Mouse (Mus musculus) naive thymus-derived CD4-positive, alpha-beta T cell, adult 2 months (primary cell): ENCODE data around the gene Lsamp.
"Not testable (repeated sequence)": the region's sequence is repeated elsewhere in the genome, so short reads cannot be mapped to it uniquely, and the experiment has no call there.

ENCODE experiments used
- DNase-seq: peaks from one replicate; pipeline ENCODE4 v3.0.0-alpha.2; 2011; ENCODE audit warnings: low read depth

Lsamp gene

DNA sequence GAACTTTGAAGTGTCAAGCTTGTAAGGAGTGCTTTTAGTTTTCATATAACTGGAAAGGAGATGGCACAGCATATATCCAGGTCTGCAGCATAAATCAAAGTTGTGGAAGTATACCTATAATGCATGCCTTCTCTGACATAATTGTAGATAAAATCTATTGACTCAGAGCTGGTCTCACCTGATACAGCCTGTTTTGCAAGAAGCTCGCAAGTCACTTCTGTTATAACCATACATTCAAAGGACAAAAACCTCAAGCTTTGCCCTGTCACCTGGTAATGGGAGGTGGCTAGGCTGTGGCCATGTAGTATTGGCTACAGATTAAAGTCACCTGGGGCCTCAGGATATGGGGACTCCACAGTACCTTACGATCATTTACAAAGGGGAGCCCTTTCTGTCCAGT lies 507.4 kb downstream of the Lsamp start:
- no peak for DNase-seq

DNA sequence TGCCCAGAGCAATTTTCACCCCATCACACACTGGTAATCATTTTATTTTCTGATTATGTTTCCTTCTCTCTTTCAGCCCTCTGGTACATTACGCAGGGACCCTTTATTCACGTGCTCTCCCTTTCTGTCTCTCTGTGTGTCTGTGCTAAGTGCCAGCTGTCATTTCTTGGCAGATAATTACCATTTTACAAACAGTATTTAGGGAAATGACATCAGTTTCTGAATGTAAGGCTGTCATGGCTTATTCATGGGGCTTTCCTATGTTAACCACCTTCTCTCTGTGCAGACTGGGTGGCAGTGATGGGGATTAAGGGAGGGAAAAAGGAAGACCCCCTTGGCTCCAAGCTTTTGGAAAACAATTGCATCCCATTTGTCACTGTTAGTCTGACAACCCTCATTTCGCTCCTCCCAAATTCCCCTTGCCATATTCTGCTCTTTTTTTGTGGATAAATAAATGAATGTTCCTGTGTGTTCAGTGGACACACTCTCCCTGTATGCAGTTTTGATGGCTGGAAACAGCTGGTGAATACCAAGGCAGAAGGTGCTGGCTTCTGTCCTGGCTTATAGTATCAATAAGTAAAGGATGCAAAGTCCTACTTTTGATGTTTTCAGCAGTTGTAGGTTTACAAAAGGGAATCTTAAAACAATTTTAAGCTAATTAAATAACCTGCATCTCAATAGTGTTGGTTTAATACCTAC lies 520.2 kb downstream of the Lsamp start:
- no peak for DNase-seq

DNA sequence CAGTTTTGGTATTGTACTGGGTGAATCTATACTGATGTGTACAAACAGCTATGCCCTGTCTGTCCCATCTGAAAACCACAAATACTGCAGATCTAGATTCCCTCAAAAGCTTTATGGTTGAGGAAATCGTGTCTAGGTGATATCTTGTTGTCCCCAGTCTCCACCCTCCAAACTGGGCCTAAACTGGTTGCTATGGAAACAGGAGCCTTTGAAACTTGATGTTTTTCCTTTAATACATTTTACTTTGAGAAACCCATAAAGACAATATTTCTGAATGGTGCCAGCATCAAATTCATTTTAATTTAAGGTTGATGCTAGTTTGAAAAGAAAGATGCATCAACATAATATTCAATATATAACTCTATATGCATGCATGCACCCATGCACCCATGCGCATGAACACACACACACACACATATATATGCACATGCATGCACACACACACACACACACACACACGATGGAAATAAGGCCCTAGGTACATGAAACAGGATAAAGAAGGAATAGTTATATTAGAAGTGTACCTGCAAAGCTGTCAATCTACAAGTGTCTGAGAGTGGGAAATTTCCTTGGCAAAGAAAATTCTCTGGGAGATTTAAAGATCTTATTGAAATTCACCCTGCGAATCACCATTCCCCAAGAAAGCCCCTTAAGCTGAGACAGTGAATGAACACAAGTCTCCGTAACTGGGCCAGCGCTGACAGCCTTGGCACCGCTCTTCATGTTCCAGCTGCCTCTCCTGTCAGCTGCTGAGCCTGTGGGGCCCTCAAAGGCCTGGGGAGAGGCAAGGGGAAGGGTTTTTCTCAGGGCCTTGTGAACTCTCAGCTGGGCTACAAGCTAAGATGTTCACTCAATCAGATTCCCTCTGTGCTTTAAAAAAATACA lies 525.2 kb downstream of the Lsamp start:
- no peak for DNase-seq

DNA sequence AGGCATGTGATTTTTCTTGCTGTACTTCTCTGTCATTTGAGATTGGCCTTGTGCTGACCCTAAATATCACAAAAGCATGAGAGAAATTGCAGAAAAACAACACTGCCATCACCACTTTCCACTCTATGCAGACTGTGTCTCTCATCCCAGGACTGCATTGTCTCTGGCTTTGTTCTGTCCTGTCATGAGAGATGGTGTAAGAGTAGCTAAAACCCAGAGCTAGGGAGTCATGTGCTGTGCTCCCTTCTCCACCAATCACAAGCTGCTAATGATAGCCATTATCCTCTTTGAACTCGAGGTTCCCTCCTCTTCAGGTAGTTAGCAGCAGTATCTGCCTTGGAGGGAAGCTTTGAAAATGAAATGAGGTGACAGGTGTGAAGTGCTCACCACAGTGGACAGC lies 552.6 kb downstream of the Lsamp start:
- no peak for DNase-seq

DNA sequence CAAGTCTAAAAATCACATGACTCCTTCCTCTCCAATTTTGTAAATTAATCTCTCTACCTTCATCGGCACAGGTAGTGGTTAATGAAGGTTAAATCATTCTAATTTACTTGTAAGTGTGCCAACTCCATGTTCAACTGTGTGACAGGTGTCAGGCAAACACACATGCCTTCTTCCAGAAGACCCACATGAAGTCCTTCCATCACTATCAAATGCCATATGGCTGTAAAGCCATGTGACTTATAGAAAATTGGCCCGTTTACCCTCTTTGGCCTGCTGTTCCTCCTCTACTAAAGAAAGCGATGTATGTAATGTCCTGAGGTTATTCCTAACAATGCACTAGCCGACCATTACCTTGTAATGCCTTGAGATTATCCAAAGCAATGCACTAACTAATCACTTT lies 565.5 kb downstream of the Lsamp start:
- DNase-seq, result no peak

DNA sequence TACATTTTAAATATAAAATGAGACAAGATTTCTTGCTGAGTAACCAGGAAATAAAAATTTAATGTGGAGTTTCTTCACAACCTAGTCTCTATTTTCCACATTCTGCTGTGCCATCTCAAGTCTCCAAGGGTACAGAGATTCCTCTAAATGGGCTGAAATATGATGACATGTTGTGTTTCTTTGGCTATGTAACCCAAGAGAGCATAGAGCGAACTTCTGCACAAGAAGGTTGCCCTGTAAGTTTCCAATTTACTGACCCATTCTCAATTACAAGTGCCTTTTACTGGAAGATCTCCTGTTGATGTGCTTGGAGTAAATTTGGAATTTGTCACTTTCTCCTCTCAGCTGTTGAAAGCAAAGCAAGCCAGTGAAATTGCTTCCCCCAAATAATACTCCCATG lies 571.4 kb downstream of the Lsamp start:
- no peak for DNase-seq

DNA sequence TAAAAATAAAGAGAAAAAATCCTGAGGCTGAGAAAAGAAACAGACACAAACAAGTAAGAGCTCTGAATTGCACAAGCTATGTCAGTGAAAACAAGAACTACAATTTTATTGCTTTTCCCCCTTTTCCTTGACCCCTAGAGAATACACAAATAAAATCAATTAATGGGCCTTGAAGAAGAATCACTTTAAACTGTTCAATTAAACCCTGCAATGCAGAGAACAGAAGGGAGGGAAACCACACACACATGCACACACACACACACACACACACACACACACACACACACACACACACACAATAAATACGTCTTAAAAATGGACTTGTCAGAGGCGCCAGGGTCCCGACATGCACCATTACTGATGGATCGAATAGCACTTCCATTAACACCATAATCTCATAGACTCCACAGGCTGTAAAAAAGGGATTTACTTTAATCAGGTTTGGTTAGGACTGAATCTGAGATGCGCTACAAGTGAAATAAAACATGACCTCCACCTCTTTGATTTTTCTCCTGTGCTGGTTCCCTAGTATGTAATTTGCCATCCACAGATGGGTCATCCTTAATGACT lies 573.6 kb downstream of the Lsamp start:
- DNase-seq, result no peak

DNA sequence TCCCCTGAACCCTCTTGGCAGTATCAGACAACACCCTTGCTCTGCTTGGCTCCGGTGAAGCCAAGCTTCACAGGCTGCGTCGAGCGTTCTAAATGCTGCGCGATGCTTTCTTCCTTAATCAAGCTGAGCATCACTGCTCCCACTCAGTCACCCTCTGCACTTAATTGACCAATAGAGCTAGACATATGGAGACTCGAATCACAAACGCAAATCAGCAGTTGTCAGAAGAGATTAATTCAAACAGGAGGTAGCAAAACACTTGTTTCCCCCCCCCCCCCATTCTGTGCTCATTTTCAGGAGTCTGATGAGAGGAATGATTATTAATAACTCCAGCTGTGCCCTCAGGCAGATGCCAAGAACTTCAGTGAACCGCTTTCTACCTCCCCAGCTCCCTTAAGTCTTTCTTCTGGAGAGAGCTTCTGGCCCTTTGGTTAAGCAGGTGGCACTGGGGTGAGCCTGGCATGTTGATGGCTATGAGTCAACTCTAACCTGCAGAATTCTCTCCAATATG lies 583.3 kb downstream of the Lsamp start:
- DNase-seq, result no peak

DNA sequence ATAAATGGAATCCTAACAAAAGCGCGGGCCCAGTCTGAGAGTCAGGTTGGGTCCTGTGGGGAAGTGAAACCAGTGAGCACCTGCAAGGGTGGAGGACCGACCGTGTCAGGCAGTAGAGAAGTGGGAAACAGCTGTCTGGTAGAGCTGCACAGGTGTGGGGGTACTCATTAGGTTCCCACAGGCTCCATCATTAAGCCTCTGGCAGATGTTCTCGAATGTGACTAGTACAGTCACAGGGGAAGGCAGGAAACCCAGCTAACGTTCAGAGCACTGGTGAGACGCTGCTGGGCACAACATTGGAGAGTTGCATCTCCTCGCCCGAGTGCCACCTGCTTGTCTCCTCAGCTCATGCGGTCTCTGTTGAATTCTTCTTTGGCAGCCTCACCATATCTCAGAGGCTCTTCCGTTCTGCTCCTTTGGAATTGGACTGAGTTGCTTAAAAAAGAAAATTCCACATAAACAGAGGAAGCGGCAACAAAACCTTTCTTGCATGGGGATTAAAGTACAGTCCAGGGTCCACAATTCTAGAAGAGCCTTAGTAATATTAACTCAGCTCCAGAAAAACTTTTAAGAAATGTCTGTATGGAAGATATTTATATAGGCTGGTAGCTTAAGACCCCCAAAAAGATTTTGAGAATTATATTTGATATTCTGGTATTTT lies 588.1 kb downstream of the Lsamp start:
- no peak for DNase-seq

DNA sequence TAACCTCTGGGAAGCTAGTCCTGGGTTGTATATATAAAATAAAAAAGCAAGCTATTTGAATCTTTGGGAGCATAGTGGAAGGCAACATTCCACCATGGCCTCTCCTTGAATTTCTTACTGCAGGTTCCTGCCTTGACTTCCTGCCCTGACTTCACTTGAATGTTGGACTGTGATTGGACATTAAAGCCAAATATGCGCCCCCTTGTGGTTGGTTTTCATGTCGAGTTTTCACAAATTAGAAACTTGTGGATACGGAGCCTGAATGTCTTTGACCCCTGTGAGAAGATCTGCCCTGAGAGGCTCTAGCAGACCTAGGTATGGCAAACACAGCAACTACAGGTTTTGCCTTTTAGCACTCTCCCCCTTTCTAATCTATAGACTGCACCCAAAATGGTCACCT lies 597.9 kb downstream of the Lsamp start:
- no peak for DNase-seq

DNA sequence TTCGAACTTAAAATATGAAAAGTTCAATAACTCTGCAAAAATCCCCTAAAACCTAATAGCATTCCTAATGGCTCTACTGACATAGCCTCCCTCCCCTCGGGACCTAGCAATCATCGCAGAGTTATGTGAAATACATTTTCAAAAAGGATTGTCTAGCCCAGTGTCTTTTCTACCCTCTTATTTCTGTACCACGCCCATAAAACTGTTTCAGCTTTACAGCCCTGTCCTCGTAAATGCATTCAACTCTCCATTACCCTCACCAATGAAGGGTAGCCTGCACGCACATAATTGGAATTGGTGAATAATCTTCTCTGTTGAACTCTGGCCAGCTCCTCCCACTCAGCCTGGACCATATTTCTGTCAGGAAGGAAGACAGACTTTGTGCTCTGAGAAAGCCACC lies 609.0 kb downstream of the Lsamp start:
- DNase-seq, result no peak

DNA sequence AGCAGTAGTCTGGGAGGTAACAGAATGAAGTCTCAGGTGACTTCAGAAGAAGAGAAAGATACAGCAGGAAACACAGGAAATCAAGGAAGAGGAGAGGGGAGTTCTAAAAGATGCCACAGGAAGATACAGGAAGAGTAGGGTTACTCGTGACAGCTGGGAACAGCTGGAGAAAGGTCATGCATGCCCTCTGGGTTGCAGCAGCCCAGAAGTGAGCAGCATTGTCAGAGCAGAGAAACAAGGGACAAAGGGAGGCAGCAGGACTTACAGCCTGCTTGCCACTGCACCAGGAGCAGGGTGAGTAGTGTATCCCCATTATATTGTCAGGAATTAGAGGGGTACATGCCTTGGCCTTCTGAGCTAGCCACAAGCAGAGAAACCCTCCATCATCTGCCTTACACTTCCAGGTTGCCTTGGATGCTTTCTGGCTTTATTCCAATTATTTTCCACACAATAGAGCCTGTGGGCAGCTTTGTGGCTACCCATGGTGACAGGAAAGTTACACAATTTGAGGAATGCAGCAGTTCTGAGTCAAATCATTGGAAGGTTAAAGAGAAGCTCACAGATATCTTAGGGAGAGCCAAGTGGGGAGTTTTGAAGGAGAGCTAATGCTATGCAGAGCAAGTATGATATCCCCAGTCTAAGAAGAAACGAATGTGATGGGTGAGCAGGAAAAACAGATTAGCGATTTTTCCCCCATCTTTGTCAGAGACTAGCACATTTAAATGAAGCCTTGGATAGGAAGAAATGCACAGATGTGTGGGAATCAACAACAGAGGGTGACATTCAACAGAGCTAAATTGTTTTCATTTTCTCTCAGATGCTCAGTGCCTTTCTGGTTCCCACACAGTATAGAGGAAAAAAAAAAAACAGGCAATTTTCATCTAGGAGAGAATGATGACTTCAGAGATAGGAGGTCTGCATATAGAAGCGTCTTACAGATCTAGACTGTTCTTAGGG lies 617.5 kb downstream of the Lsamp start:
- no peak for DNase-seq

DNA sequence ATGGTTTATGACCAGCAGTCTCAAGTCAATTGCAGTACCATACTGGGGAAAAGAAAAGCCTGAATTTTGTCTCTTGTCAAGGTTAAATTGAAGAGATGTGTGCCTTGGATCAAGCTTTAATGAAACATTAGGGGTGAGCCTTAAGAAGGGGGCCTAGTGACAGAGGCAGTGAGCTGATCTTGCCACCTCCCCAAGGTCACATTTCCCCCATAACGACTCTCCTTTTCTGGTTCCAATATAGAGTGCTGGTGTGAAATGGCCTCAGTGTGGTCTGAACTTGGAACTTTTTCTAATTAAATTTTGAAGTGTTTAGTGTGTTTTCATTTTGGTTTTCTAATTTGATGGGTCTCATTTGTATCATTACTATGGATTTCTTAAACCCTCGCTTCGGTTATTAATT lies 623.3 kb downstream of the Lsamp start:
- no peak for DNase-seq

DNA sequence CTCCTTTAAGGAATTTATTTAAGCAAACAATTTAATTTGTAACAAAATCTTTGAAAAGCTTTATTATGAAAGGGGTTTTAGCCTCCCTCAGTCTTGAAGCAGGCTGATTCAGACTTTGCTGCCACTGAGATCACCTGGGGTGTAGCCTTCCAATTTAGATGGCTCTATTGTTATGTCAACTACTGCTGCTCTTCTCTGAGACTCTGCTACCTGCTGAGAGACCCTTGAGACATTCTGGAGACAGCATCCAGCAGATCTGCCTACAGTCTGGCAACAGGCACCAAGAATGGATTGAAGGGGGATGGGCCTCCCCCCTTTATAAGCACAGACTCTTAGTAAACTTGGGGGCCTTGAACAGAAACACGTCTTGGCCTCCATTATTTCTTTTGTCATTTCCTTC lies 632.5 kb downstream of the Lsamp start:
- not testable (repeated sequence) for DNase-seq

DNA sequence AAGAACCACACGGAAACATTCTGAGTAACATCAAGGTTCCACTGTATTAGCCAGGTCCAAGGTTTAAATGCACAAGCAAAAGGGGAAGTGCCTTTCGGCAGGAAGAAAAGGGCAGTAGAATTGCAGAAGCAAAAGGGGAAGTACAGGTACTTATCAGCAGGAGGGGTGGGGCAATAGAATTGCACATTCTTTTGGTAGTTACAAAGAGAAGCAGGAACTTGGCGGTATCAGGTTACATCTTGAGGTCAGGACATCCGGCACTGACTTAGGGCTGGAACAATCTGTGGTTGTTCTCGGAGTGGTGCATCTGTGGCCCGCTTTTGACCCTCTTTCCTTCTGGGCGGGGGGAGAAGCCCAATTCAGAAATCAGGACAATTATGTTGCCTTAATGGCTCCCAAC lies 636.9 kb downstream of the Lsamp start:
- not testable (repeated sequence) for DNase-seq

DNA sequence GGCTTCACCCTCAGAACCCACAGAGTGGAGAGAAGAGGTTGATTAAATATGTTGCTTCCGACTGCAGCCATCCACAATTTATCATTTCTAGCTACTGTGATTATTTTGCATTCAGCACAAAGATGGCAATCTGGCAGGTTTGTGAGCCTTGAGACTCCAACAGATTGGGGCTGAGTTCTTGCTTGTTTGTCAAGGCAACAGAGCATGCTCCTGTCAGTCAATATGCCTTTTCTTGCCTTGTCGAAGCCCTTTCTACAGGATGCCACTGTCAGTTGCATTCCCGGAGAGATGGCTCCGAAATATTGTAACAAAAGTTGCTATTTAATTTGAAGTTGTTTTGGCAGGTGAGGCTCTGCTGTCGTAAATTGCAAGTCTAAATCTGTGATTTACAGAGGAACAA lies 643.0 kb downstream of the Lsamp start:
- no peak for DNase-seq

DNA sequence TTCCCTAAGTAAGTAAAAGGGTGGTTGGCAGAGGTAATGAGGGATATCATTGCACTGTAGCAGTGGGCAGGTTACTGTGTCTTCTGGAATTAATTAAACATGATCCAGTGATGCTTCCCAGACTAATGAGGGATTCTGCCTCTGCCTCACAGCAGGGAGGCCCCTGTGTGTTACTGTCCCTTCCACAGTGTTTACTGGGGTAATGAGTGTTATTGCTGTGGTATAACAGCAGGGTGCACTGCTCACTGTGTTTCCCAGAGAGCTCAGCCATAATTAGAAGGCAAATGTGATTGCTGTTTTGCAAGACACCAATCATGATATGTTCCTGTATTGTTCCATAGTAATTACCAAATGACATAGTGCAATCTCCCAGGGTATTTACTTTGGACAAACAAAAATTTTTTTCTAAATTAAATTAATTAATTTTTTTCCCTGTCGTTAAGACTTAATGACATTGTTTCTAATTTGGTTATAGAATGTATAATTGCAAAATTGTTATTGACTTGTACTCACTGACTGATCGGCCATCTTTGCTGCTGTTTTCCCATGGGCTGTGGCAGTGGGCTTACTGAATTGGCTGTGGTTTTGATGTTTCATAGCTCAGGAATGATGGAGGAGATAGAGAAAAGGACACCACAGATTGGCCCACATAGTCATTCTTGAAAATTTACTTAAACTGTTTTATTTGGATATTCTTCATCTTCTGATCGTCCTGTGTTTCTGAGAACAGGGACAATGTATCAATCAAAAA lies 655.6 kb downstream of the Lsamp start:
- no peak for DNase-seq

DNA sequence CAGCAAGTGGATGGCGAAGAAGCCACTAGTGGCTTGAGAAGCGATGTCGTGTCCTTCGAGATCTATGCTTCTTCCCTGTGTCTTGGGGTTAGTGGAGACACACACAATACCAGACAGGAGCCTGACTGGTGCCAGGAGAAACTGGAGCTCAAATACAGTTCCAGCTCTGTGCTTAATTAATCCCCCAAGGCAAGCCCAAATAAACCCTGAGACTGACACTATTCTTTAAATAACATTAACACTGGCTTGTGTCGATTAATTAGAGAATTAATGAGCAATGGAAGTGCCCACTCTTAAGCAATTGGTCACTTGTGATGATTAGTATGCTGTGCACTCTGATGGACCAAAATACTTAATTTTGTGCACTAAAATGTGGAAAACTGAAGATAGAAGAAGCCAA lies 668.6 kb downstream of the Lsamp start:
- no peak for DNase-seq

DNA sequence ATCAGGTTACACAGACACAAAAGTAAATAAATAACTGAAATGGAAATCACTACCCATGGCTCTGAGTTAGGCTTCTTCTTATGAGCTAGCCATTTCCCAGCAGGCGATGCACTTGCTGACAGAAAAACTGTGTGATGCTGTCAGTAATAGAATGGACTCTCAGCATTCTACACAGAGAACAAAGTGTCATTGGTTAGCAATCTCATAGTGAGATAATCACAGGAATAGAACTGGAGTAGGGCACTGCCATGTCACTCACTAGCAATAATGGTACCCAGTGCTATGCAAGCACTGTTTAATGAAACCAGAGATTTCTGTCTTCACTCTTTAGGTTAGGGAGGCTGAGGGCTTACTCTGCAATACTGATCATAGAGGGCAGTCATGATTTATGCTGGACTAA lies 669.3 kb downstream of the Lsamp start:
- no peak for DNase-seq

DNA sequence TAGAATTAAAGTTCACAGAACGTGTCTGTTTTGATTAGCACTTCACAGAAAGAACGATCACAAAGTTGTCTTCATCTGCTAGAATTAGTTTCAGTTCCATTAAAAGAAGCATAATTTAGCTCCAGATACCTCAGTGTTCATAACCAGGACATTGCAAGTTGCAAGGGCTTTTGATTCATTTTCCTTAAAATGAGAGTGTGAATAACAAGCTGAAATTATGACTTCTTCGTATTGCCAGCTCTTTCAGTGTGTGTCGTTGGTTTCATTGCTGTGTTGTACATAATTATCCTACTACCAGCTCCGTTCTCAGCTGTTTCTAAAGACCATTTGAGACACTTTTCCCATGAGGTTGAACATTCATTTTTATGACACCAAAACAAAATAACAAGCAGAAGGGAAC lies 672.2 kb downstream of the Lsamp start:
- DNase-seq, result no peak

DNA sequence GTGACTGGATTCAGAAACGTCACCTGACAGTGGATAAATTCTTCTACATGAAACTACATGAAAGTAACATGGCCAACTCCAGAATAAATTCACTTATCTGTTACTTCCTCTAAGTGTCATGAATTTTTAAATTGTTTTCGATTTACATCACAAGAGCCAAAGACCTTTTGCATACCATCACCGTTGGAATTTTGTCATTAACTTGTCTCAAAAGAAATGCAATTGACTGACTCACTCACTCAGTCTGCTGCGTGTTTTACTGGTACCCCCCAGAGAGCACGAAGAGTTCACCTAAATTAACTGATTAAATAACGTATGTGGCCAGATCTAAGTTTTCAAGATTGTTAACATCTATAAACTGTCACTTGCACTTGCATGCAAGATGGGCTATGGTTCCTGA lies 672.7 kb downstream of the Lsamp start:
- no peak for DNase-seq
